Mouse (Mus musculus) CH12F3 (cell line): ENCODE measurements around the gene Il17d.

Experiments used
- in situ Hi-C: fragments of 300-500 bp; cut with MboI; formaldehyde crosslinking; loops from 2 replicates; pipeline ENCODE4 v1.14.3; 2020; ENCODE audit warnings: low sequenced_read_pairs

Gene Il17d

GRCm38 (mm10) chr14:57591830-57592229 lies 67.3 kb downstream of the Il17d start:
- in situ Hi-C loops = no loop called here
